Mouse (Mus musculus): ENCODE measurements around the gene Stac2. TPM values are rescaled to one million over a fixed set of nuclear protein-coding genes. Genes with fewer than 3 reads are reported as not detected.
A peak's percentile ranks its signal among the peaks of the same experiment; 100 is the strongest.

Stac2 gene
- polyA plus RNA-seq, 1 experiment from 2014 or later = 0.35 TPM

GRCm38 (mm10) chr11:98057998-98058397 lies 4.7 kb upstream of the Stac2 start:
- ATAC-seq (replicated peaks; ENCODE audit: low FRiP score, low TSS enrichment, low read depth) = 0 out of 2 replicates have a peak, but pooled peaks have one; percentile 30
- no peak overlapping the region for H3K4me3 ChIP-seq (ENCODE audit: low read depth, low read length)
- no peaks in the 10 kb centered on the region for H3K36me3 ChIP-seq (ENCODE audit: control insufficient read depth, insufficient read depth, low read length)
- H3K27ac ChIP-seq (ENCODE audit: low read depth) = no peak overlapping the region
- H3K9me3 ChIP-seq (ENCODE audit: control insufficient read depth, low read length) = no peaks in the 10 kb centered on the region
- 80% methylated on average over 5 of the region's 5 CpGs for WGBS
- no peak overlapping the region for H3K4me2 ChIP-seq (ENCODE audit: low read length)
- no peak for DNase-seq (ENCODE audit: low spot score)
- peaks cover 15% of the 10 kb centered on the region for H3K27me3 ChIP-seq (replicated peaks; ENCODE audit: control insufficient read depth, insufficient read depth, low read length)
- no peak overlapping the region for H3K9ac ChIP-seq (ENCODE audit: low read length)
- H3K4me1 ChIP-seq (replicated peaks; ENCODE audit: control insufficient read depth, insufficient read depth, low read length) = no peaks in the 10 kb centered on the region

- ATAC-seq (replicated peaks; ENCODE audit: low FRiP score, low TSS enrichment, low read depth) (no peak), DNase-seq (ENCODE audit: low spot score) (no peak)
- no peaks in the 10 kb centered on the region for H3K36me3 ChIP-seq (ENCODE audit: control insufficient read depth, insufficient read depth, low read length)
- H3K4me1 ChIP-seq (replicated peaks; ENCODE audit: control insufficient read depth, insufficient read depth, low read length) = no peaks in the 10 kb centered on the region
- no peak overlapping the region for H3K4me3 ChIP-seq (ENCODE audit: low read depth, low read length)
- peaks cover 20% of the 10 kb centered on the region for H3K27me3 ChIP-seq (replicated peaks; ENCODE audit: control insufficient read depth, insufficient read depth, low read length)
- H3K4me2 ChIP-seq (ENCODE audit: low read length) = no peak overlapping the region
- H3K9ac ChIP-seq (ENCODE audit: low read length) = no peak overlapping the region
- H3K27ac ChIP-seq (ENCODE audit: low read depth) = no peak overlapping the region
- 20% methylated on average over 9 of the region's 9 CpGs for WGBS
- H3K9me3 ChIP-seq (ENCODE audit: control insufficient read depth, low read length) = no peaks in the 10 kb centered on the region
Measured at GRCm38 (mm10) chr11:98057466-98057865, 4.2 kb upstream of the Stac2 start.

GRCm38 (mm10) chr11:98052129-98052988 lies 903 bp downstream of the Stac2 start:
- H3K27ac ChIP-seq (ENCODE audit: low read depth) = no peak overlapping the region
- ATAC-seq (replicated peaks; ENCODE audit: low FRiP score, low TSS enrichment, low read depth) (no peak), DNase-seq (ENCODE audit: low spot score) (peak; percentile 64)
- no peaks in the 10 kb centered on the region for H3K36me3 ChIP-seq (ENCODE audit: control insufficient read depth, insufficient read depth, low read length)
- H3K9ac ChIP-seq (ENCODE audit: low read length) = no peak overlapping the region; the same call in 1 of the 2 replicates
- no peaks in the 10 kb centered on the region for H3K4me1 ChIP-seq (replicated peaks; ENCODE audit: control insufficient read depth, insufficient read depth, low read length)
- H3K9me3 ChIP-seq (ENCODE audit: control insufficient read depth, low read length) = no peaks in the 10 kb centered on the region
- H3K4me3 ChIP-seq (ENCODE audit: low read depth, low read length) = peak overlapping the region; percentile 37
- H3K27me3 ChIP-seq (replicated peaks; ENCODE audit: control insufficient read depth, insufficient read depth, low read length) = peaks cover 60% of the 10 kb centered on the region
- peak overlapping the region; percentile 67 for H3K4me2 ChIP-seq (ENCODE audit: low read length)
- WGBS = under 1% methylated on average over 78 of the region's 83 CpGs

- H3K4me3 ChIP-seq (ENCODE audit: low read depth, low read length) = peak overlapping the region; percentile 37; the same call in 1 of the 2 replicates
- peaks cover 60% of the 10 kb centered on the region for H3K27me3 ChIP-seq (replicated peaks; ENCODE audit: control insufficient read depth, insufficient read depth, low read length)
- no peak overlapping the region for H3K9ac ChIP-seq (ENCODE audit: low read length)
- no peaks in the 10 kb centered on the region for H3K36me3 ChIP-seq (ENCODE audit: control insufficient read depth, insufficient read depth, low read length)
- H3K9me3 ChIP-seq (ENCODE audit: control insufficient read depth, low read length) = no peaks in the 10 kb centered on the region
- DNase-seq (ENCODE audit: low spot score) (no peak), ATAC-seq (replicated peaks; ENCODE audit: low FRiP score, low TSS enrichment, low read depth) (no peak)
- H3K27ac ChIP-seq (ENCODE audit: low read depth) = no peak overlapping the region
- H3K4me1 ChIP-seq (replicated peaks; ENCODE audit: control insufficient read depth, insufficient read depth, low read length) = no peaks in the 10 kb centered on the region
- 8% methylated on average over 12 of the region's 12 CpGs for WGBS
- peak overlapping the region; percentile 67 for H3K4me2 ChIP-seq (ENCODE audit: low read length)
Measured at GRCm38 (mm10) chr11:98051611-98052128, 1.6 kb downstream of the Stac2 start.

GRCm38 (mm10) chr11:98050940-98051339 lies 2.3 kb downstream of the Stac2 start:
- no peak overlapping the region for H3K27ac ChIP-seq (ENCODE audit: low read depth)
- no peak for ATAC-seq (replicated peaks; ENCODE audit: low FRiP score, low TSS enrichment, low read depth)
- no peak overlapping the region for H3K9ac ChIP-seq (ENCODE audit: low read length)
- peaks cover 60% of the 10 kb centered on the region for H3K27me3 ChIP-seq (replicated peaks; ENCODE audit: control insufficient read depth, insufficient read depth, low read length)
- no peaks in the 10 kb centered on the region for H3K36me3 ChIP-seq (ENCODE audit: control insufficient read depth, insufficient read depth, low read length)
- WGBS = 24% methylated on average over 2 of the region's 2 CpGs
- H3K4me3 ChIP-seq (ENCODE audit: low read depth, low read length) = no peak overlapping the region
- no peak overlapping the region for H3K4me2 ChIP-seq (ENCODE audit: low read length)
- DNase-seq (ENCODE audit: low spot score) = no peak
- no peaks in the 10 kb centered on the region for H3K9me3 ChIP-seq (ENCODE audit: control insufficient read depth, low read length)
- no peaks in the 10 kb centered on the region for H3K4me1 ChIP-seq (replicated peaks; ENCODE audit: control insufficient read depth, insufficient read depth, low read length)

- no peak for ATAC-seq (replicated peaks; ENCODE audit: low FRiP score, low TSS enrichment, low read depth)
- Histone ChIP-seq H3K4me3 (ENCODE audit: low read depth, low read length) (no peak overlapping the region), H3K4me1 (replicated peaks; ENCODE audit: control insufficient read depth, insufficient read depth, low read length) (no peaks in the 10 kb centered on the region), H3K9ac (ENCODE audit: low read length) (no peak overlapping the region), H3K4me2 (ENCODE audit: low read length) (no peak overlapping the region), H3K36me3 (ENCODE audit: control insufficient read depth, insufficient read depth, low read length) (no peaks in the 10 kb centered on the region), H3K9me3 (ENCODE audit: control insufficient read depth, low read length) (no peaks in the 10 kb centered on the region), H3K27ac (ENCODE audit: low read depth) (no peak overlapping the region), H3K27me3 (replicated peaks; ENCODE audit: control insufficient read depth, insufficient read depth, low read length) (peaks cover 60% of the 10 kb centered on the region)
- DNase-seq (ENCODE audit: low spot score) = no peak
- 14% methylated on average over 2 of the region's 2 CpGs for WGBS
Measured at GRCm38 (mm10) chr11:98050520-98050815, 2.8 kb downstream of the Stac2 start.

- Histone ChIP-seq H3K4me2 (ENCODE audit: low read length) (no peak overlapping the region), H3K36me3 (ENCODE audit: control insufficient read depth, insufficient read depth, low read length) (no peaks in the 10 kb centered on the region), H3K4me1 (replicated peaks; ENCODE audit: control insufficient read depth, insufficient read depth, low read length) (no peaks in the 10 kb centered on the region), H3K4me3 (ENCODE audit: low read depth, low read length) (no peak overlapping the region), H3K9me3 (ENCODE audit: control insufficient read depth, low read length) (no peaks in the 10 kb centered on the region), H3K27me3 (replicated peaks; ENCODE audit: control insufficient read depth, insufficient read depth, low read length) (peaks cover 57% of the 10 kb centered on the region), H3K27ac (ENCODE audit: low read depth) (no peak overlapping the region), H3K9ac (ENCODE audit: low read length) (no peak overlapping the region)
- no peak for DNase-seq (ENCODE audit: low spot score)
- WGBS = 64% methylated on average over 14 of the region's 14 CpGs
- no peak for ATAC-seq (replicated peaks; ENCODE audit: low FRiP score, low TSS enrichment, low read depth)
Measured at GRCm38 (mm10) chr11:98049672-98050519, 3.4 kb downstream of the Stac2 start.

- H3K9ac ChIP-seq (ENCODE audit: low read length) = no peak overlapping the region
- no peak for ATAC-seq (replicated peaks; ENCODE audit: low FRiP score, low TSS enrichment, low read depth)
- DNase-seq (ENCODE audit: low spot score) = no peak
- peaks cover 43% of the 10 kb centered on the region for H3K27me3 ChIP-seq (replicated peaks; ENCODE audit: control insufficient read depth, insufficient read depth, low read length)
- no peaks in the 10 kb centered on the region for H3K9me3 ChIP-seq (ENCODE audit: control insufficient read depth, low read length)
- no peaks in the 10 kb centered on the region for H3K4me1 ChIP-seq (replicated peaks; ENCODE audit: control insufficient read depth, insufficient read depth, low read length)
- WGBS = 78% methylated on average over 4 of the region's 4 CpGs
- H3K27ac ChIP-seq (ENCODE audit: low read depth) = no peak overlapping the region
- H3K4me2 ChIP-seq (ENCODE audit: low read length) = no peak overlapping the region
- H3K36me3 ChIP-seq (ENCODE audit: control insufficient read depth, insufficient read depth, low read length) = no peaks in the 10 kb centered on the region
- no peak overlapping the region for H3K4me3 ChIP-seq (ENCODE audit: low read depth, low read length)
Measured at GRCm38 (mm10) chr11:98047745-98048144, 5.5 kb downstream of the Stac2 start.
